ENCODE assay signal across 20 mouse cellular contexts in the genomic region with DNA sequence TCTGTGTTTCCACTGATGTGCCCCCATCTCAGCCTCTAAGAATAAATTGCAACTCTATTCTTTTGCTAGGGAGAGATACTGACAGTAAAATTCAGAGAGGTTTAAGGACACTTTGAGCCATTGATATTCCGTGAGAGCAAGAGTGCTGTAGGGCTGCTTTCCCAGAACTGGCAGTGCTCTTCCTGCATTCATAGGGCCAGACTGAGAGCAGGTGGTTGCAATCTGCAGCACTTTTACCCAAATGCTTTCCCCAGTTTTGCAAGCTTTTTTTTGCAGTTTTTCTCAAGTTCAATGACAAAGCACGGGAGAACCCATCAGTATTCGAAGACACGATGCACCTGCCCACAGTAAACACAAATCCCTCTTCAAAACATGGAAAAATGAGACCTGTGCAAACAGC.
DNase-seq lines count a peak whose midpoint lies in the region; ATAC-seq and TF ChIP-seq lines count a peak whose summit lies in the region.
"Had no signal": no experiment of that assay in that cellular context is flagged by ENCODE, and none has a peak within 500 bp of the region (broad histone marks: within the 10 kb centered on the region; RNA-seq: fewer than 3 reads in every experiment).

No protein-coding gene starts in this region.

- H3K9me3 ChIP-seq in lung, postnatal 0 days (ENCODE audit: low read length) = no peaks in the 10 kb centered on the region
- H3K9me3 ChIP-seq: hindbrain, embryonic 12.5 days; limb, embryonic 12.5 days had no signal

- no peak overlapping the region for H3K9ac ChIP-seq in lung, postnatal 0 days (replicated peaks; ENCODE audit: low read depth)
- H3K9ac ChIP-seq: embryonic facial prominence, embryonic 13.5 days; hindbrain, embryonic 12.5 days; limb, embryonic 12.5 days; liver, embryonic 12.5 days had no signal

- H3K4me3 ChIP-seq in lung, postnatal 0 days (ENCODE audit: low read depth, low read length) = no peak overlapping the region
- H3K4me3 ChIP-seq in left cerebral cortex, adult 2 months = no peak overlapping the region
- H3K4me3 ChIP-seq: embryonic facial prominence, embryonic 13.5 days; hindbrain, embryonic 12.5 days; limb, embryonic 12.5 days; liver, embryonic 12.5 days had no signal

- DNase-seq in lung, postnatal 14 days = peak; percentile 5
- DNase-seq in lung, postnatal 0 days (ENCODE audit: low spot score) = no peak
- DNase-seq in brain, embryonic 18.5 days (ENCODE audit: low read depth, low spot score) = peak; percentile 37
- peak; percentile 36 for DNase-seq in layer of hippocampus, adult 11-12 months (ENCODE audit: low spot score)
- peak; percentile 46 to 80 for DNase-seq in layer of hippocampus, postnatal 14 days (ENCODE audit: low spot score in 2 of 2)
- no peak for DNase-seq in left cerebral cortex, adult 2 months (ENCODE audit: extremely low spot score in 1 of 2, low spot score in 2 of 2)
- no peak for DNase-seq in kidney, postnatal 36 days
- DNase-seq: heart, postnatal 10 days; kidney, adult 9 months; kidney, postnatal 25 days; lung, adult 2 months; right cerebral cortex, postnatal 4 days; thymus, postnatal 14 days had no signal

- TF ChIP-seq CTCF in lung, postnatal 0 days (IDR thresholded peaks at IDR 0.05) = no peak
- no peak for TF ChIP-seq CTCF in left cerebral cortex, adult 2 months (IDR thresholded peaks at IDR 0.05)

- H3K27ac ChIP-seq in lung, postnatal 0 days (ENCODE audit: low read length) = no peak overlapping the region
- no peak overlapping the region for H3K27ac ChIP-seq in left cerebral cortex, adult 2 months
- H3K27ac ChIP-seq: embryonic facial prominence, embryonic 13.5 days; hindbrain, embryonic 12.5 days; limb, embryonic 12.5 days; liver, embryonic 12.5 days; stomach, postnatal 0 days had no signal

- WGBS in lung, postnatal 0 days = 71% methylated on average over 4 of the region's 4 CpGs

- H3K36me3 ChIP-seq in lung, postnatal 0 days (ENCODE audit: insufficient read depth, low read length) = no peaks in the 10 kb centered on the region
- H3K36me3 ChIP-seq: embryonic facial prominence, embryonic 13.5 days; hindbrain, embryonic 12.5 days; limb, embryonic 12.5 days; liver, embryonic 12.5 days had no signal

- H3K4me1 ChIP-seq in lung, postnatal 0 days (ENCODE audit: insufficient read depth, low read depth, low read length) = no peaks in the 10 kb centered on the region
- H3K4me1 ChIP-seq: embryonic facial prominence, embryonic 13.5 days; hindbrain, embryonic 12.5 days; limb, embryonic 12.5 days; liver, embryonic 12.5 days had no signal

- H3K27me3 ChIP-seq in lung, postnatal 0 days (replicated peaks; ENCODE audit: insufficient read depth, low read length) = no peaks in the 10 kb centered on the region
- H3K27me3 ChIP-seq: embryonic facial prominence, embryonic 13.5 days; hindbrain, embryonic 12.5 days; limb, embryonic 12.5 days; liver, embryonic 12.5 days had no signal

- no peak overlapping the region for H3K4me2 ChIP-seq in lung, postnatal 0 days (replicated peaks; ENCODE audit: low read depth, low read length)
- H3K4me2 ChIP-seq: embryonic facial prominence, embryonic 13.5 days; heart, embryonic 11.5 days; hindbrain, embryonic 12.5 days; limb, embryonic 12.5 days; liver, embryonic 12.5 days had no signal

- intact Hi-C loops in left cerebral cortex, adult 2 months (cut with DNase I) = no loop called here

- no peak for TF ChIP-seq EP300 in lung, postnatal 0 days (IDR thresholded peaks at IDR 0.05)

- ATAC-seq in lung, postnatal 0 days = no peak
- ATAC-seq: liver, embryonic 12.5 days; midbrain, embryonic 16.5 days had no signal

Comparison
In these comparisons a context has a peak if more than half of its experiments do, and no peak if none do; other contexts are left out.
1. DNase-seq: peak in lung, postnatal 14 days (single experiment), brain, embryonic 18.5 days (single experiment), layer of hippocampus, adult 11-12 months (single experiment) and layer of hippocampus, postnatal 14 days (2 of 2); none in lung, postnatal 0 days (single experiment), left cerebral cortex, adult 2 months (0 of 2) and kidney, postnatal 36 days (0 of 2).